Mouse (Mus musculus) heart, embryonic 12.5 days (tissue): ENCODE results near the gene Pcyt1a. TPM values are rescaled to one million over a fixed set of nuclear protein-coding genes. Genes with fewer than 3 reads are reported as not detected.

Experiments
- ATAC-seq: fragments of 200-750 bp; cut with Nextera tagmentation; 2 replicates; pipeline ENCODE4 v1.8.0; 2017; ENCODE audit warnings: moderate TSS enrichment, moderate library complexity; ENCODE audit not compliant: insufficient number of reproducible peaks, low FRiP score
- H3K27ac ChIP-seq: fragments of 300-500 bp; sonication (generic); 2 replicates; pipeline ENCODE4 v1.5.1; 2016; ENCODE audit warnings: mild to moderate bottlenecking, moderate library complexity; ENCODE audit not compliant: poor library complexity, severe bottlenecking
- H3K27me3 ChIP-seq: fragments of 300-500 bp; sonication (generic); replicated peaks from 2 replicates; pipeline ENCODE4 v1.6.1; 2016; ENCODE audit warnings: mild to moderate bottlenecking, moderate library complexity
- H3K36me3 ChIP-seq: fragments of 300-500 bp; sonication (generic); 2 replicates; pipeline ENCODE4 v1.6.1; 2016; ENCODE audit warnings: mild to moderate bottlenecking, moderate library complexity
- H3K4me1 ChIP-seq: fragments of 300-500 bp; sonication (generic); replicated peaks from 2 replicates; pipeline ENCODE4 v1.6.1; 2016; ENCODE audit warnings: mild to moderate bottlenecking
- H3K4me2 ChIP-seq: fragments of 300-500 bp; sonication (generic); 2 replicates; pipeline ENCODE4 v1.6.1; 2016; ENCODE audit warnings: mild to moderate bottlenecking, moderate library complexity
- H3K4me3 ChIP-seq: fragments of 300-500 bp; sonication (generic); 2 replicates; pipeline ENCODE4 v1.5.1; 2016; ENCODE audit warnings: mild to moderate bottlenecking
- H3K9ac ChIP-seq: fragments of 300-500 bp; sonication (generic); 2 replicates; pipeline ENCODE4 v1.6.1; 2016; ENCODE audit warnings: mild to moderate bottlenecking, moderate library complexity
- H3K9me3 ChIP-seq: fragments of 300-500 bp; sonication (generic); replicated peaks from 2 replicates; pipeline ENCODE4 v1.6.1; 2016; ENCODE audit warnings: mild to moderate bottlenecking, moderate library complexity
- WGBS: fragments of 180-500 bp; shearing (Covaris S2); methylation state at CpG from one replicate; pipeline ENCODE4 v1.1.7; 2016; 5-methylcytosine and 5-hydroxymethylcytosine counted together
- polyA plus RNA-seq: library from polyadenylated mRNA; unstranded; fragments of >200 nt; fragmentation: Nextera tagmentation; extraction: Ambion mirVana; gene quantifications from 2 replicates; pipeline ENCODE4 v1.2.1, GENCODE M21; 2016

Pcyt1a gene
- polyA plus RNA-seq, 1 experiment from 2014 or later, result 43.2 TPM

GRCm38 (mm10) chr16:32499430-32500037 lies 68.8 kb downstream of the Pcyt1a start:
- 8% methylated on average over 22 of the region's 22 CpGs for WGBS

GRCm38 (mm10) chr16:32501459-32501858 lies 70.7 kb downstream of the Pcyt1a start:
- WGBS, result 85% methylated on average over 7 of the region's 7 CpGs

More at GRCm38 (mm10) chr16:32499430-32500037, 68.8 kb downstream of the Pcyt1a start:
- ATAC-seq, result peak; percentile 82
- 0 out of 2 replicates have a peak overlapping the region, but pooled peaks have one; percentile 18 for H3K9ac ChIP-seq
- no peaks in the 10 kb centered on the region for H3K9me3 ChIP-seq
- H3K4me2 ChIP-seq, result peak overlapping the region; percentile 65
- no peak overlapping the region for H3K27ac ChIP-seq
- H3K27me3 ChIP-seq, result peaks cover 20% of the 10 kb centered on the region
- H3K36me3 ChIP-seq, result no peaks in the 10 kb centered on the region
- no peaks in the 10 kb centered on the region for H3K4me1 ChIP-seq
- peak overlapping the region; percentile 33 for H3K4me3 ChIP-seq

GRCm38 (mm10) chr16:32502621-32503335 lies 72.1 kb downstream of the Pcyt1a start:
- WGBS, result 77% methylated on average over 12 of the region's 12 CpGs

More at GRCm38 (mm10) chr16:32501459-32501858, 70.7 kb downstream of the Pcyt1a start:
- no peak overlapping the region for H3K9ac ChIP-seq
- H3K4me3 ChIP-seq, result no peak overlapping the region
- ATAC-seq, result no peak
- no peak overlapping the region for H3K27ac ChIP-seq
- H3K36me3 ChIP-seq, result no peaks in the 10 kb centered on the region
- H3K9me3 ChIP-seq, result no peaks in the 10 kb centered on the region
- H3K4me1 ChIP-seq, result no peaks in the 10 kb centered on the region
- no peak overlapping the region for H3K4me2 ChIP-seq
- peaks cover 28% of the 10 kb centered on the region for H3K27me3 ChIP-seq

GRCm38 (mm10) chr16:32503633-32504032 lies 72.9 kb downstream of the Pcyt1a start:
- Histone ChIP-seq H3K9me3 (no peaks in the 10 kb centered on the region), H3K27me3 (peaks cover 24% of the 10 kb centered on the region), H3K27ac (no peak overlapping the region), H3K4me1 (peaks cover 13% of the 10 kb centered on the region), H3K4me3 (no peak overlapping the region), H3K9ac (no peak overlapping the region), H3K4me2 (no peak overlapping the region), H3K36me3 (no peaks in the 10 kb centered on the region)
- WGBS, result 79% methylated on average over 6 of the region's 6 CpGs
- no peak for ATAC-seq

More at GRCm38 (mm10) chr16:32502621-32503335, 72.1 kb downstream of the Pcyt1a start:
- Histone ChIP-seq H3K27me3 (peaks cover 29% of the 10 kb centered on the region), H3K4me3 (no peak overlapping the region), H3K36me3 (no peaks in the 10 kb centered on the region), H3K4me1 (peaks cover 4% of the 10 kb centered on the region), H3K4me2 (no peak overlapping the region), H3K9me3 (no peaks in the 10 kb centered on the region), H3K27ac (no peak overlapping the region), H3K9ac (no peak overlapping the region)
- ATAC-seq, result no peak

DNA sequence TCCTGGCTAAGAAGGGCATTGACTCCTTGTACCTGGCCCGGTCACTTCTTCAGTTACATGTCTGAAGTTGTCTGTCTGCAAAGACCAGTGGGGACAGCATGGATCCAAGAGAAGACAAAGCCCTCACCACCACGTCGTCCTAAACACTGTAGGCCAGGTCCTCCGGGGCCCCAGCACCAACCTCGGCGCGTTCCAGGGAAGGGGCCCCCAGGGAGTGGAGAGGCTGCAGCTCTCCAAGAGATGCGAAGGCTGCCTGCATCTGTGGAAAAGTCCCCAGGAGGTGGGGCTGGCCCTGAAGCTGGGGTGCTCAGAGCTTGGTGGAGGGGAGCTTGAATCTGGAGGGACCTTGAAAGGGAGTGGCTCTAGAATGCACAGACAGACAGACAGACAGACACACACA lies 75.6 kb downstream of the Pcyt1a start:
- Histone ChIP-seq H3K4me1 (peaks cover 39% of the 10 kb centered on the region), H3K4me2 (no peak overlapping the region), H3K9me3 (no peaks in the 10 kb centered on the region), H3K27ac (no peak overlapping the region), H3K36me3 (no peaks in the 10 kb centered on the region), H3K27me3 (peaks cover 24% of the 10 kb centered on the region), H3K4me3 (no peak overlapping the region), H3K9ac (no peak overlapping the region)
- WGBS, result 74% methylated on average over 8 of the region's 8 CpGs
- ATAC-seq, result no peak

DNA sequence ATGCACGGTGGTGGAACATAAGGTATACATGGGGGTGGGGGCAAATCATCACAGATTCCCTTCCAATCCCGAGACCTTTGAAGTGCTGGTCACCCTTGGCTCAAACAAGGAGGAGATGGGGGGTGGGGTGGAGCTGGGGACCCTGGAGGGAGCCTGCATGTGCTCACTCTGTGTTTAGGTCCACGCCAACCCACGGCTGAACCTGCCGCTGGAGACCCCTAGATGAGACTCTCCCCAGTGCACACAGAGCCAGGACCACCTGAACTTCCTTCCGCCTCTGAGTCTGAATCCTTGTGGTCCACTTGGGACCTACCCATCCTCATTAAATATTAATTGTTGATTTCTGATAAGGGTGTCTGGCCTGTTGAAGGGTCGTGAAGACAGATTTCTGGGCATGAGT lies 76.1 kb downstream of the Pcyt1a start:
- no peak for ATAC-seq
- no peak overlapping the region for H3K4me2 ChIP-seq
- H3K4me1 ChIP-seq, result peaks cover 42% of the 10 kb centered on the region
- no peaks in the 10 kb centered on the region for H3K36me3 ChIP-seq
- peaks cover 18% of the 10 kb centered on the region for H3K27me3 ChIP-seq
- no peak overlapping the region for H3K9ac ChIP-seq
- 67% methylated on average over 7 of the region's 7 CpGs for WGBS
- H3K27ac ChIP-seq, result no peak overlapping the region
- no peaks in the 10 kb centered on the region for H3K9me3 ChIP-seq
- H3K4me3 ChIP-seq, result no peak overlapping the region

DNA sequence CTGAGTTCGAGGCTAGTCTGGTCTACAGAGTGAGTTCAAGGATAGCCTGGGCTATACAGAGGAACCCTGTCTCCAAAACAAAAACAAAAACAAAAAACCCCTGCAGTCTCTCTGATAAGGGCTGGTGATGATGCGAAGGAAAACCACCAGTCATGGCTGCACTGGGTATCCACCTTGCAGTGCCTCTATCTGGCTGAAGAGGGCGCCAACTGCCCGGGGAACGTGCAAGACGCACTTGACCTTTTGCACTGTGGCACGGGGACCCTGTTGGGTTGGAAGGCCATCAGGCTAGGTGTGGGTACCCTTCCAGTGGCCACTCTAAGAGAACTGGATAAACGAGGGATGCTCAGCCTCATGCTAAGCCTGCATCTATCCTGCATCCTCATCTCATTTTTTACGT lies 76.7 kb downstream of the Pcyt1a start:
- Histone ChIP-seq H3K9ac (no peak overlapping the region), H3K4me2 (0 out of 2 replicates have a peak overlapping the region, but pooled peaks have one; percentile 9), H3K4me3 (no peak overlapping the region), H3K4me1 (peaks cover 42% of the 10 kb centered on the region), H3K27ac (no peak overlapping the region), H3K36me3 (no peaks in the 10 kb centered on the region), H3K27me3 (peaks cover 16% of the 10 kb centered on the region), H3K9me3 (no peaks in the 10 kb centered on the region)
- ATAC-seq, result peak; percentile 54
- WGBS, result 19% methylated on average over 9 of the region's 9 CpGs

- peaks cover 42% of the 10 kb centered on the region for H3K4me1 ChIP-seq
- H3K27ac ChIP-seq, result peak overlapping the region; percentile 89
- no peak overlapping the region for H3K4me3 ChIP-seq
- WGBS, result 73% methylated on average over 5 of the region's 5 CpGs
- H3K9me3 ChIP-seq, result no peaks in the 10 kb centered on the region
- peaks cover 12% of the 10 kb centered on the region for H3K27me3 ChIP-seq
- peak overlapping the region; percentile 44; the same call in 1 of the 2 replicates for H3K4me2 ChIP-seq
- H3K9ac ChIP-seq, result peak overlapping the region; percentile 35; the same call in 1 of the 2 replicates
- H3K36me3 ChIP-seq, result no peaks in the 10 kb centered on the region
- ATAC-seq, result no peak
Measured at GRCm38 (mm10) chr16:32508035-32508434, 77.3 kb downstream of the Pcyt1a start.

DNA sequence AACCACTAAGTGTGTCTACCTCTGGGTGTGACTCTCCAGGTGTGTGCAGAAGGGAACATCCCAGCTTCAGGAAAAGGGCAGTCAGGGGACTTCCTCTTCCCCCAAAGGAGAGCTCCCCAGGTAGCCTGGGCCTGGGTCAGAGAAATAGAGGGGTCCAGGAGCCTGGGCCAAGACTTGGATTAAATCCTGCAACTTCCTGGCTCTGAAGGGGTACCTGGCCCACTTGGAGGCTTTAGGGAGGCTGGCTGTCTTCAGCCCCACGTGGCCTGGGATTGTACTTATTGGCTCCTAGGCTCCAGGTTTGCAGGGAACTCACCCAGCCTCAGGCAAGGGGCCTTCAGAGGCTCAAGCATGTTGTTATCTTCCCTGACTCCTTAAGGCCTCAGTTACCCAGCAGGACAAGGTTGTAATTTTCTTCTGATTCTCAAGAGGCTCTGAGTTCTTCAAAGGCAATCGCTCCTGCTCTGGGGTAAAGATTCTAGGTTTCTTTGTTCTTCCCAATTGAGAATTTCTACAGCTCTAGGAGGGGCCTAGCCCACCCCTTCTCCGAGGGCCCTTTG lies 77.9 kb downstream of the Pcyt1a start:
- H3K9ac ChIP-seq, result peak overlapping the region; percentile 35; the same call in 1 of the 2 replicates
- ATAC-seq, result no peak
- peaks cover 42% of the 10 kb centered on the region for H3K4me1 ChIP-seq
- peak overlapping the region; percentile 89 for H3K27ac ChIP-seq
- no peaks in the 10 kb centered on the region for H3K36me3 ChIP-seq
- peaks cover 10% of the 10 kb centered on the region; the same call in 1 of the 2 replicates for H3K27me3 ChIP-seq
- no peaks in the 10 kb centered on the region for H3K9me3 ChIP-seq
- H3K4me3 ChIP-seq, result no peak overlapping the region
- peak overlapping the region; percentile 44 for H3K4me2 ChIP-seq
- WGBS, result 30% methylated on average over 3 of the region's 3 CpGs

- H3K4me2 ChIP-seq, result peak overlapping the region; percentile 44
- WGBS, result 17% methylated on average over 9 of the region's 9 CpGs
- no peaks in the 10 kb centered on the region for H3K36me3 ChIP-seq
- peak; percentile 93 for ATAC-seq
- H3K4me3 ChIP-seq, result no peak overlapping the region
- peak overlapping the region; percentile 89 for H3K27ac ChIP-seq
- H3K9me3 ChIP-seq, result no peaks in the 10 kb centered on the region
- H3K4me1 ChIP-seq, result peaks cover 42% of the 10 kb centered on the region
- H3K9ac ChIP-seq, result 0 out of 2 replicates have a peak overlapping the region, but pooled peaks have one; percentile 35
- peaks cover 10% of the 10 kb centered on the region; the same call in 1 of the 2 replicates for H3K27me3 ChIP-seq
Measured at GRCm38 (mm10) chr16:32509066-32509942, 78.6 kb downstream of the Pcyt1a start.
